In the genomic region with DNA sequence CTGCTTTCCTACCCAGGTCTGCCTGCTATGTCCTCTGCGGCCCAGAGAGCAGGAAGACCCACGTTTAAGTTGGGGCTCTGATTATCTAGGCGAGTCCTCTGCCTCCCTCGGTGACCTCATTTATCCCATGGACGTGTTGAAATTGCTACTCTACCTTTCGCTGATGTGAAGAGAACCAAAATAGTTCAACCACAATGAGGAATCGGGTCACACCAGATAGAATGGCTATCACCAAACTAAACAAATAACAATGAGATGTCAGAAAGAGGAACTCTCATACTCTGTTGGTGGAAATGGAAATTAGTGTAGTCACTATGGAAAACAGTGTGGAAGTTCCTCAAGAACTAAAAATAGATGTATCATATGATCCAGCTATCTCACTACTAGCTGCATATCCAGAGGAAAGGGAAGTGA, we compare ENCODE assay signal across 1 mouse cellular context.
A peak's percentile ranks its signal among the peaks of the same experiment; 100 is the strongest.
TF ChIP-seq lines count a peak whose summit lies in the region.

No protein-coding gene starts in this region.

TF ChIP-seq in MEL, 35 proteins besides CTCF, POLR2A, EP300 and RAD21 (continued from another document):
- TF ChIP-seq GATA1 (IDR thresholded peaks at IDR 0.05; ENCODE audit: low read depth, low read length) (peak; percentile 88), MAZ (IDR thresholded peaks at IDR 0.05; ENCODE audit: low read depth, low read length) (0 out of 2 replicates have a peak, but pooled peaks have one; percentile 10), ETS1 (IDR thresholded peaks at IDR 0.05; ENCODE audit: low read depth, low read length) (peak; percentile 98)
TF ChIP-seq in MEL: peak in this region for 12.
